Mouse (Mus musculus): ENCODE data around the gene Rnf8. TPM values are rescaled to one million over a fixed set of nuclear protein-coding genes. Genes with fewer than 3 reads are reported as not detected.

The Rnf8 gene
- polyA plus RNA-seq, 1 experiment from 2014 or later = 67.3 TPM

GRCm38 (mm10) chr17:29628946-29629345 is 14.4 kb downstream of the Rnf8 start:
- no peaks in the 10 kb centered on the region for H3K4me1 ChIP-seq
- no peak for ATAC-seq (ENCODE audit: insufficient number of reproducible peaks, low FRiP score, low TSS enrichment, low read depth)
- H3K27me3 ChIP-seq = no peaks in the 10 kb centered on the region
- H3K27ac ChIP-seq = no peak overlapping the region
- H3K4me3 ChIP-seq = no peak overlapping the region
- no peak overlapping the region for H3K4me2 ChIP-seq
- H3K36me3 ChIP-seq = peaks cover 93% of the 10 kb centered on the region
- WGBS = 87% methylated on average over 5 of the region's 5 CpGs
- no peaks in the 10 kb centered on the region for H3K9me3 ChIP-seq
- H3K9ac ChIP-seq = no peak overlapping the region

- Histone ChIP-seq H3K9ac (no peak overlapping the region), H3K4me1 (no peaks in the 10 kb centered on the region), H3K36me3 (peaks cover 93% of the 10 kb centered on the region), H3K27me3 (no peaks in the 10 kb centered on the region), H3K4me3 (no peak overlapping the region), H3K4me2 (no peak overlapping the region), H3K27ac (no peak overlapping the region), H3K9me3 (no peaks in the 10 kb centered on the region)
- no peak for ATAC-seq (ENCODE audit: insufficient number of reproducible peaks, low FRiP score, low TSS enrichment, low read depth)
- WGBS = 71% methylated on average over 5 of the region's 5 CpGs
Measured at GRCm38 (mm10) chr17:29629620-29630019, 15.0 kb downstream of the Rnf8 start.

- H3K4me1 ChIP-seq = no peaks in the 10 kb centered on the region
- no peak overlapping the region for H3K27ac ChIP-seq
- no peaks in the 10 kb centered on the region for H3K27me3 ChIP-seq
- no peak overlapping the region for H3K4me2 ChIP-seq
- WGBS = 96% methylated on average over 11 of the region's 11 CpGs
- H3K36me3 ChIP-seq = peaks cover 95% of the 10 kb centered on the region
- H3K4me3 ChIP-seq = no peak overlapping the region
- no peak for ATAC-seq (ENCODE audit: insufficient number of reproducible peaks, low FRiP score, low TSS enrichment, low read depth)
- H3K9me3 ChIP-seq = no peaks in the 10 kb centered on the region
- H3K9ac ChIP-seq = no peak overlapping the region
Measured at GRCm38 (mm10) chr17:29632312-29632711, 17.7 kb downstream of the Rnf8 start.

GRCm38 (mm10) chr17:29635492-29635891 is 20.9 kb downstream of the Rnf8 start:
- Histone ChIP-seq H3K36me3 (peaks cover 90% of the 10 kb centered on the region), H3K27ac (no peak overlapping the region), H3K4me3 (no peak overlapping the region), H3K27me3 (no peaks in the 10 kb centered on the region), H3K4me1 (no peaks in the 10 kb centered on the region), H3K9ac (no peak overlapping the region), H3K9me3 (no peaks in the 10 kb centered on the region), H3K4me2 (no peak overlapping the region)
- 92% methylated on average over 8 of the region's 8 CpGs for WGBS
- no peak for ATAC-seq (ENCODE audit: insufficient number of reproducible peaks, low FRiP score, low TSS enrichment, low read depth)

GRCm38 (mm10) chr17:29636118-29636517 is 21.5 kb downstream of the Rnf8 start:
- 65% methylated on average over 5 of the region's 5 CpGs for WGBS
- no peaks in the 10 kb centered on the region for H3K9me3 ChIP-seq

GRCm38 (mm10) chr17:29637377-29637776 is 22.8 kb downstream of the Rnf8 start:
- no peak for ATAC-seq (ENCODE audit: insufficient number of reproducible peaks, low FRiP score, low TSS enrichment, low read depth)
- Histone ChIP-seq H3K9ac (no peak overlapping the region), H3K36me3 (peaks cover 92% of the 10 kb centered on the region), H3K27me3 (no peaks in the 10 kb centered on the region), H3K27ac (no peak overlapping the region), H3K4me1 (no peaks in the 10 kb centered on the region), H3K4me3 (no peak overlapping the region), H3K9me3 (no peaks in the 10 kb centered on the region), H3K4me2 (no peak overlapping the region)
- WGBS = 97% methylated on average over 4 of the region's 4 CpGs

More at GRCm38 (mm10) chr17:29636118-29636517, 21.5 kb downstream of the Rnf8 start:
- Histone ChIP-seq H3K36me3 (peaks cover 90% of the 10 kb centered on the region), H3K4me1 (no peaks in the 10 kb centered on the region), H3K4me3 (no peak overlapping the region), H3K27me3 (no peaks in the 10 kb centered on the region), H3K27ac (no peak overlapping the region), H3K9ac (no peak overlapping the region), H3K4me2 (no peak overlapping the region)
- ATAC-seq (ENCODE audit: insufficient number of reproducible peaks, low FRiP score, low TSS enrichment, low read depth) = no peak

- H3K27ac ChIP-seq = no peak overlapping the region
- H3K4me2 ChIP-seq = no peak overlapping the region
- no peak overlapping the region for H3K9ac ChIP-seq
- H3K36me3 ChIP-seq = peaks cover 89% of the 10 kb centered on the region
- ATAC-seq (ENCODE audit: insufficient number of reproducible peaks, low FRiP score, low TSS enrichment, low read depth) = no peak
- no peaks in the 10 kb centered on the region for H3K27me3 ChIP-seq
- no peak overlapping the region for H3K4me3 ChIP-seq
- H3K9me3 ChIP-seq = no peaks in the 10 kb centered on the region
- no peaks in the 10 kb centered on the region for H3K4me1 ChIP-seq
- 73% methylated on average over 8 of the region's 8 CpGs for WGBS
Measured at GRCm38 (mm10) chr17:29637895-29638294, 23.3 kb downstream of the Rnf8 start.

- H3K9me3 ChIP-seq = no peaks in the 10 kb centered on the region
- H3K9ac ChIP-seq = no peak overlapping the region
- no peak overlapping the region for H3K27ac ChIP-seq
- H3K4me2 ChIP-seq = no peak overlapping the region
- peaks cover 59% of the 10 kb centered on the region for H3K36me3 ChIP-seq
- H3K27me3 ChIP-seq = no peaks in the 10 kb centered on the region
- WGBS = 94% methylated on average over 11 of the region's 11 CpGs
- no peaks in the 10 kb centered on the region for H3K4me1 ChIP-seq
- H3K4me3 ChIP-seq = no peak overlapping the region
- no peak for ATAC-seq (ENCODE audit: insufficient number of reproducible peaks, low FRiP score, low TSS enrichment, low read depth)
Measured at GRCm38 (mm10) chr17:29640971-29641370, 26.4 kb downstream of the Rnf8 start.

GRCm38 (mm10) chr17:29642219-29642618 is 27.6 kb downstream of the Rnf8 start:
- WGBS = 62% methylated on average over 3 of the region's 3 CpGs
- ATAC-seq (ENCODE audit: insufficient number of reproducible peaks, low FRiP score, low TSS enrichment, low read depth) = no peak
- peaks cover 52% of the 10 kb centered on the region for H3K36me3 ChIP-seq

GRCm38 (mm10) chr17:29658249-29658648 is 43.7 kb downstream of the Rnf8 start:
- Histone ChIP-seq H3K9ac (no peak overlapping the region), H3K9me3 (no peaks in the 10 kb centered on the region), H3K27me3 (no peaks in the 10 kb centered on the region), H3K27ac (no peak overlapping the region), H3K36me3 (peaks cover 6% of the 10 kb centered on the region; the same call in 1 of the 2 replicates), H3K4me1 (peaks cover 7% of the 10 kb centered on the region; the same call in 1 of the 2 replicates), H3K4me3 (no peak overlapping the region), H3K4me2 (no peak overlapping the region)
- ATAC-seq (ENCODE audit: insufficient number of reproducible peaks, low FRiP score, low TSS enrichment, low read depth) = no peak
- 68% methylated on average over 2 of the region's 2 CpGs for WGBS

More at GRCm38 (mm10) chr17:29642219-29642618, 27.6 kb downstream of the Rnf8 start:
- Histone ChIP-seq H3K27ac (no peak overlapping the region), H3K4me3 (no peak overlapping the region), H3K9me3 (no peaks in the 10 kb centered on the region), H3K4me1 (no peaks in the 10 kb centered on the region), H3K27me3 (no peaks in the 10 kb centered on the region), H3K9ac (no peak overlapping the region), H3K4me2 (no peak overlapping the region)

- H3K27ac ChIP-seq = peak within 1 kb of the TSS; percentile 90
- H3K4me2 ChIP-seq = peak within 1 kb of the TSS; percentile 85
- ATAC-seq (ENCODE audit: insufficient number of reproducible peaks, low FRiP score, low TSS enrichment, low read depth) = peak; percentile 94
- WGBS = under 1% methylated on average over 34 of the region's 41 CpGs
- H3K9ac ChIP-seq = peak within 1 kb of the TSS; percentile 91
- peak within 1 kb of the TSS; percentile 78 for H3K4me3 ChIP-seq
- peaks cover 18% of the 10 kb centered on the region for H3K36me3 ChIP-seq
- H3K4me1 ChIP-seq = peaks cover 7% of the 10 kb centered on the region; the same call in 1 of the 2 replicates
- H3K9me3 ChIP-seq = no peaks in the 10 kb centered on the region
- no peaks in the 10 kb centered on the region for H3K27me3 ChIP-seq
Measured at GRCm38 (mm10) chr17:29660076-29660761, 45.6 kb downstream of the Rnf8 start, which contains the start of gene Cmtr1. TSS of gene Cmtr1 (plus strand) at chr17:29660595.

GRCm38 (mm10) chr17:29660762-29661391 is 46.3 kb downstream of the Rnf8 start:
- Histone ChIP-seq H3K9ac (peak overlapping the region; percentile 91), H3K4me1 (peaks cover 7% of the 10 kb centered on the region; the same call in 1 of the 2 replicates), H3K27me3 (no peaks in the 10 kb centered on the region), H3K9me3 (no peaks in the 10 kb centered on the region), H3K4me2 (peak overlapping the region; percentile 85), H3K27ac (peak overlapping the region; percentile 90), H3K4me3 (peak overlapping the region; percentile 78), H3K36me3 (peaks cover 21% of the 10 kb centered on the region)
- ATAC-seq (ENCODE audit: insufficient number of reproducible peaks, low FRiP score, low TSS enrichment, low read depth) = peak; percentile 68
- WGBS = under 1% methylated on average over 41 of the region's 41 CpGs

Measured in limb, embryonic 15.5 days (tissue).